In the genomic region with DNA sequence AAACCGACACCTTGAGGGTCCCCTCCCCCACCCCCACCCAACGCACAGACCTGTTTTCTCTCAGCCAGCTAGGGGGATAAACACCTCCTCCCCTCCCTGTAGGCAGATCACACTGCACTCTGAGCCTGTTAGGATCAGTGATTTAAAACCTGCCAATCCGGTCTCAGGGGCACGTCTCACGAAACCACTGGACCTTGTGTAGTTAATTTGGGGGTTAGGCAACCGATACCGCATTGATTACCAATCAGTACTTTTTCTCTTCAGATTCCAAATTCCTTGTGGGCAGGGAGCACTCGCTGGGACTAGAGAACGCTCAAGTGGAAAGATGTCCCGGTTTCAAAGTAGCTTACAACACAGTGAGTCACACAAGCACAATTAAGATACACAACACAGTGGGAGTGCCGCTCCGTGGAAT, we compare ENCODE assay signal across 8 mouse cellular contexts.
DNase-seq lines count a peak whose midpoint lies in the region; ATAC-seq and TF ChIP-seq lines count a peak whose summit lies in the region.

No protein-coding gene starts in this region.

- TF ChIP-seq CTCF in liver, adult 2 months (IDR thresholded peaks at IDR 0.05; ENCODE audit: low read depth, low read length) = no peak

- H3K4me1 ChIP-seq in liver, adult 2 months (ENCODE audit: control insufficient read depth, insufficient read depth, low read length) = peaks cover 11% of the 10 kb centered on the region
- no peaks in the 10 kb centered on the region for H3K4me1 ChIP-seq in embryonic facial prominence, embryonic 11.5 days (ENCODE audit: control insufficient read depth, insufficient read depth, low read length)
- peaks cover 33% of the 10 kb centered on the region for H3K4me1 ChIP-seq in neural tube, embryonic 13.5 days (replicated peaks)

- H3K27ac ChIP-seq in liver, adult 2 months (replicated peaks; ENCODE audit: insufficient read depth, low read depth, low read length) = 0 out of 2 replicates have a peak overlapping the region, but pooled peaks have one; percentile 0
- H3K27ac ChIP-seq in embryonic facial prominence, embryonic 11.5 days (replicated peaks; ENCODE audit: low read depth, low read length) = no peak overlapping the region
- no peak overlapping the region for H3K27ac ChIP-seq in neural tube, embryonic 13.5 days (replicated peaks)

- peaks cover 7% of the 10 kb centered on the region; the same call in 1 of the 2 replicates for H3K79me2 ChIP-seq in liver, adult 2 months (ENCODE audit: control insufficient read depth, insufficient read depth, low read length)

- H3K9ac ChIP-seq in liver, adult 2 months (ENCODE audit: low read depth, low read length) = peak overlapping the region; percentile 94
- H3K9ac ChIP-seq in embryonic facial prominence, embryonic 11.5 days (replicated peaks; ENCODE audit: low read length) = peak overlapping the region; percentile 64; the same call in 1 of the 2 replicates
- peak overlapping the region; percentile 87 for H3K9ac ChIP-seq in neural tube, embryonic 13.5 days

- peak overlapping the region; percentile 4; the same call in 1 of the 2 replicates for H3K4me3 ChIP-seq in liver, adult 2 months (ENCODE audit: insufficient read depth, low read depth, low read length)
- peak overlapping the region; percentile 74 for H3K4me3 ChIP-seq in embryonic facial prominence, embryonic 11.5 days (ENCODE audit: low read depth, low read length)
- H3K4me3 ChIP-seq in neural tube, embryonic 13.5 days = peak overlapping the region; percentile 69

- peak; percentile 65 for DNase-seq in liver, adult 2 months (ENCODE audit: extremely low read depth, low read depth, low spot score)
- no peak for DNase-seq in liver
- DNase-seq in embryonic facial prominence, embryonic 11.5 days (ENCODE audit: low spot score) = no peak
- peak; percentile 30 for DNase-seq in induced T-regulatory cell, adult 2 months (ENCODE audit: low read depth)
- no peak for DNase-seq in urinary bladder, postnatal 25 days (ENCODE audit: low spot score)
- DNase-seq in cerebellum, postnatal 36 days = no peak
- no peak for DNase-seq in testis, postnatal 14 days (ENCODE audit: low spot score)

- H3K4me2 ChIP-seq in embryonic facial prominence, embryonic 11.5 days (ENCODE audit: low read depth, low read length) = peak overlapping the region; percentile 99
- H3K4me2 ChIP-seq in neural tube, embryonic 13.5 days = peak overlapping the region; percentile 91

- no peaks in the 10 kb centered on the region for H3K9me3 ChIP-seq in embryonic facial prominence, embryonic 11.5 days (replicated peaks; ENCODE audit: control insufficient read depth, low read length)
- no peaks in the 10 kb centered on the region for H3K9me3 ChIP-seq in neural tube, embryonic 13.5 days

- TF ChIP-seq POLR2A in liver, adult 2 months (IDR thresholded peaks at IDR 0.05; ENCODE audit: extremely low read depth, insufficient read depth, low read length) = no peak

- no peak for ATAC-seq in embryonic facial prominence, embryonic 11.5 days (replicated peaks; ENCODE audit: insufficient number of reproducible peaks, low FRiP score, low TSS enrichment, low read depth)
- ATAC-seq in neural tube, embryonic 13.5 days (ENCODE audit: low read depth) = no peak

- H3K36me3 ChIP-seq in liver, adult 2 months (ENCODE audit: control insufficient read depth, insufficient read depth, low read length) = no peaks in the 10 kb centered on the region
- H3K36me3 ChIP-seq in embryonic facial prominence, embryonic 11.5 days (replicated peaks; ENCODE audit: control insufficient read depth, insufficient read depth, low read depth, low read length) = no peaks in the 10 kb centered on the region
- H3K36me3 ChIP-seq in neural tube, embryonic 13.5 days = no peaks in the 10 kb centered on the region

- 6% methylated on average over 12 of the region's 12 CpGs for WGBS in liver, adult 2 months
- under 1% methylated on average over 12 of the region's 12 CpGs for WGBS in embryonic facial prominence, embryonic 11.5 days
- WGBS in neural tube, embryonic 13.5 days = 2% methylated on average over 12 of the region's 12 CpGs

- no peaks in the 10 kb centered on the region for H3K27me3 ChIP-seq in liver, adult 2 months (ENCODE audit: control insufficient read depth, insufficient read depth, low read length)
- H3K27me3 ChIP-seq in embryonic facial prominence, embryonic 11.5 days (ENCODE audit: control insufficient read depth, insufficient read depth, low read length) = peaks cover 10% of the 10 kb centered on the region; the same call in 1 of the 2 replicates
- H3K27me3 ChIP-seq in neural tube, embryonic 13.5 days = peaks cover 20% of the 10 kb centered on the region

Comparison
In these comparisons a context has a peak if more than half of its experiments do, and no peak if none do; other contexts are left out.
1. DNase-seq: peak in liver, adult 2 months (single experiment) and induced T-regulatory cell, adult 2 months (single experiment); none in liver (single experiment), embryonic facial prominence, embryonic 11.5 days (single experiment), urinary bladder, postnatal 25 days (single experiment), cerebellum, postnatal 36 days (0 of 2) and testis, postnatal 14 days (single experiment).
2. H3K4me3 ChIP-seq: peak in every context shown above with its lines; median percentile 74 in embryonic facial prominence, embryonic 11.5 days; 69 in neural tube, embryonic 13.5 days; 4 in liver, adult 2 months.
3. Peak in every context shown above with its lines, with median percentiles within 50 percentile points of each other: H3K9ac ChIP-seq.